Mouse (Mus musculus): ENCODE data around the gene Cox5b. TPM values are rescaled to one million over a fixed set of nuclear protein-coding genes. Genes with fewer than 3 reads are reported as not detected.

Gene Cox5b
- polyA plus RNA-seq, 1 experiment from 2014 or later, result 832 TPM

GRCm38 (mm10) chr1:36739231-36739630, 48.0 kb downstream of the Cox5b start:
- H3K4me2 ChIP-seq (replicated peaks), result no peak overlapping the region
- H3K9ac ChIP-seq, result no peak overlapping the region
- no peaks in the 10 kb centered on the region for H3K36me3 ChIP-seq
- no peak overlapping the region for H3K4me3 ChIP-seq (replicated peaks)
- 74% methylated on average over 5 of the region's 5 CpGs for whole genome bisulfite sequencing
- peaks cover 3% of the 10 kb centered on the region; the same call in 1 of the 2 replicates for H3K27me3 ChIP-seq (replicated peaks)
- 0 out of 2 replicates have a peak, but pooled peaks cover under 1% of the 10 kb centered on the region for H3K4me1 ChIP-seq (replicated peaks)
- ATAC-seq, result no peak
- H3K27ac ChIP-seq, result no peak overlapping the region
- H3K9me3 ChIP-seq, result no peaks in the 10 kb centered on the region

- 78% methylated on average over 9 of the region's 9 CpGs for WGBS
- no peak overlapping the region for H3K9ac ChIP-seq
- H3K4me2 ChIP-seq (replicated peaks), result no peak overlapping the region
- H3K36me3 ChIP-seq, result no peaks in the 10 kb centered on the region
- H3K4me1 ChIP-seq (replicated peaks), result 0 out of 2 replicates have a peak, but pooled peaks cover 3% of the 10 kb centered on the region
- no peak for ATAC-seq
- 0 out of 2 replicates have a peak, but pooled peaks cover 5% of the 10 kb centered on the region for H3K27me3 ChIP-seq (replicated peaks)
- H3K27ac ChIP-seq, result no peak overlapping the region
- H3K9me3 ChIP-seq, result no peaks in the 10 kb centered on the region
- H3K4me3 ChIP-seq (replicated peaks), result no peak overlapping the region
Measured at GRCm38 (mm10) chr1:36743046-36743445, 51.8 kb downstream of the Cox5b start.

Other genes starting within 250 kb of the Cox5b start
- gene Lman2l, start 246.2 kb upstream of the Cox5b start, polyA plus RNA-seq (2015; fragmentation: Nextera tagmentation; extraction: Ambion mirVana), result 32.7 and 33.3 TPM in 2 replicates
- gene Cnnm4, start 219.8 kb upstream of the Cox5b start, polyA plus RNA-seq (2015; fragmentation: Nextera tagmentation; extraction: Ambion mirVana), result 35.7 and 36.9 TPM in 2 replicates
- gene Cnnm3, start 179.6 kb upstream of the Cox5b start, polyA plus RNA-seq (2015; fragmentation: Nextera tagmentation; extraction: Ambion mirVana), result 2.9 and 3.4 TPM in 2 replicates
- 12.7 and 14.7 TPM in 2 replicates for gene Ankrd23, start 154.6 kb upstream of the Cox5b start, polyA plus RNA-seq (2015; fragmentation: Nextera tagmentation; extraction: Ambion mirVana)
- gene Gm42417, start 152.0 kb upstream of the Cox5b start, polyA plus RNA-seq (2015; fragmentation: Nextera tagmentation; extraction: Ambion mirVana), result 0.20 TPM in 1 of 2 replicates, not detected in the other
- 21.2 and 23.8 TPM in 2 replicates for gene Ankrd39, start 144.0 kb upstream of the Cox5b start, polyA plus RNA-seq (2015; fragmentation: Nextera tagmentation; extraction: Ambion mirVana)
- gene Sema4c, start 133.1 kb upstream of the Cox5b start, polyA plus RNA-seq (2015; fragmentation: Nextera tagmentation; extraction: Ambion mirVana), result 10.6 and 11.6 TPM in 2 replicates
- gene Fam178b, start 8.3 kb upstream of the Cox5b start, polyA plus RNA-seq (2015; fragmentation: Nextera tagmentation; extraction: Ambion mirVana), result 0.25 and 0.59 TPM in 2 replicates
- gene 4933424G06Rik, start 18.7 kb downstream of the Cox5b start, polyA plus RNA-seq (2015; fragmentation: Nextera tagmentation; extraction: Ambion mirVana), result 0.34 TPM in 1 of 2 replicates, not detected in the other
- gene Actr1b, start 23.0 kb downstream of the Cox5b start, polyA plus RNA-seq (2015; fragmentation: Nextera tagmentation; extraction: Ambion mirVana), result 90.3 and 92.0 TPM in 2 replicates
- 0.48 and 0.52 TPM in 2 replicates for gene Zap70, start 70.3 kb downstream of the Cox5b start, polyA plus RNA-seq (2015; fragmentation: Nextera tagmentation; extraction: Ambion mirVana)